Mouse (Mus musculus): ENCODE measurements around the gene Pgs1.
A peak's percentile ranks its signal among the peaks of the same experiment; 100 is the strongest.

Gene Pgs1

GRCm38 (mm10) chr11:118008144-118008805 lies 22.2 kb downstream of the Pgs1 start:
- TF ChIP-seq CTCF (conservative IDR thresholded peaks at IDR 0.05; ENCODE audit: low read length) (no peak), POU5F1 (IDR thresholded peaks at IDR 0.05; ENCODE audit: borderline replicate concordance, low read length) (no peak), NANOG (IDR thresholded peaks at IDR 0.05; ENCODE audit: borderline replicate concordance, low read length) (no peak; the same call in 1 of the 2 replicates)
- Histone ChIP-seq H3K36me3 (ENCODE audit: insufficient read depth, low read length) (peaks cover 85% of the 10 kb centered on the region), H3K27me3 (ENCODE audit: insufficient read depth, low read length) (no peaks in the 10 kb centered on the region), H3K4me3 (replicated peaks; ENCODE audit: low read length) (peak overlapping the region; percentile 71), H3K4me1 (replicated peaks; ENCODE audit: low read depth, low read length) (peaks cover 100% of the 10 kb centered on the region), H3K9me3 (ENCODE audit: low read length) (no peaks in the 10 kb centered on the region)

GRCm38 (mm10) chr11:118008843-118009242 lies 22.8 kb downstream of the Pgs1 start:
- Histone ChIP-seq H3K27me3 (ENCODE audit: insufficient read depth, low read length) (no peaks in the 10 kb centered on the region), H3K36me3 (ENCODE audit: insufficient read depth, low read length) (peaks cover 85% of the 10 kb centered on the region), H3K4me1 (replicated peaks; ENCODE audit: low read depth, low read length) (peaks cover 100% of the 10 kb centered on the region), H3K9me3 (ENCODE audit: low read length) (no peaks in the 10 kb centered on the region), H3K4me3 (replicated peaks; ENCODE audit: low read length) (peak overlapping the region; percentile 71)
- no peak for TF ChIP-seq POU5F1 (IDR thresholded peaks at IDR 0.05; ENCODE audit: borderline replicate concordance, low read length)
- no peak for TF ChIP-seq CTCF (conservative IDR thresholded peaks at IDR 0.05; ENCODE audit: low read length)
- TF ChIP-seq NANOG (IDR thresholded peaks at IDR 0.05; ENCODE audit: borderline replicate concordance, low read length) = no peak

GRCm38 (mm10) chr11:118009865-118010571 lies 23.9 kb downstream of the Pgs1 start:
- Histone ChIP-seq H3K4me3 (replicated peaks; ENCODE audit: low read length) (peak overlapping the region; percentile 71), H3K9me3 (ENCODE audit: low read length) (no peaks in the 10 kb centered on the region), H3K36me3 (ENCODE audit: insufficient read depth, low read length) (peaks cover 85% of the 10 kb centered on the region), H3K4me1 (replicated peaks; ENCODE audit: low read depth, low read length) (peaks cover 100% of the 10 kb centered on the region), H3K27me3 (ENCODE audit: insufficient read depth, low read length) (no peaks in the 10 kb centered on the region)
- TF ChIP-seq POU5F1 (IDR thresholded peaks at IDR 0.05; ENCODE audit: borderline replicate concordance, low read length) = no peak
- TF ChIP-seq NANOG (IDR thresholded peaks at IDR 0.05; ENCODE audit: borderline replicate concordance, low read length) = 0 out of 2 replicates have a peak, but pooled peaks have one; percentile 25
- no peak for TF ChIP-seq CTCF (conservative IDR thresholded peaks at IDR 0.05; ENCODE audit: low read length)

- peak overlapping the region; percentile 51 for H3K4me3 ChIP-seq (replicated peaks; ENCODE audit: low read length)
- H3K36me3 ChIP-seq (ENCODE audit: insufficient read depth, low read length) = peaks cover 88% of the 10 kb centered on the region
- TF ChIP-seq NANOG (IDR thresholded peaks at IDR 0.05; ENCODE audit: borderline replicate concordance, low read length) (no peak), CTCF (conservative IDR thresholded peaks at IDR 0.05; ENCODE audit: low read length) (no peak), POU5F1 (IDR thresholded peaks at IDR 0.05; ENCODE audit: borderline replicate concordance, low read length) (no peak)
- H3K27me3 ChIP-seq (ENCODE audit: insufficient read depth, low read length) = no peaks in the 10 kb centered on the region
- H3K9me3 ChIP-seq (ENCODE audit: low read length) = no peaks in the 10 kb centered on the region
- peaks cover 99% of the 10 kb centered on the region for H3K4me1 ChIP-seq (replicated peaks; ENCODE audit: low read depth, low read length)
Measured at GRCm38 (mm10) chr11:118012595-118012994, 26.5 kb downstream of the Pgs1 start.

- TF ChIP-seq POU5F1 (IDR thresholded peaks at IDR 0.05; ENCODE audit: borderline replicate concordance, low read length) = no peak
- TF ChIP-seq CTCF (conservative IDR thresholded peaks at IDR 0.05; ENCODE audit: low read length) = no peak
- no peak for TF ChIP-seq NANOG (IDR thresholded peaks at IDR 0.05; ENCODE audit: borderline replicate concordance, low read length)
- no peaks in the 10 kb centered on the region for H3K9me3 ChIP-seq (ENCODE audit: low read length)
Measured at GRCm38 (mm10) chr11:118013339-118013738, 27.2 kb downstream of the Pgs1 start.

GRCm38 (mm10) chr11:118014391-118014995 lies 28.4 kb downstream of the Pgs1 start:
- peak overlapping the region; percentile 43 for H3K4me3 ChIP-seq (replicated peaks; ENCODE audit: low read length)
- H3K36me3 ChIP-seq (ENCODE audit: insufficient read depth, low read length) = peaks cover 96% of the 10 kb centered on the region
- no peaks in the 10 kb centered on the region for H3K27me3 ChIP-seq (ENCODE audit: insufficient read depth, low read length)
- TF ChIP-seq NANOG (IDR thresholded peaks at IDR 0.05; ENCODE audit: borderline replicate concordance, low read length) = no peak
- TF ChIP-seq CTCF (conservative IDR thresholded peaks at IDR 0.05; ENCODE audit: low read length) = no peak
- TF ChIP-seq POU5F1 (IDR thresholded peaks at IDR 0.05; ENCODE audit: borderline replicate concordance, low read length) = no peak
- no peaks in the 10 kb centered on the region for H3K9me3 ChIP-seq (ENCODE audit: low read length)
- peaks cover 97% of the 10 kb centered on the region for H3K4me1 ChIP-seq (replicated peaks; ENCODE audit: low read depth, low read length)

More at GRCm38 (mm10) chr11:118013339-118013738, 27.2 kb downstream of the Pgs1 start:
- Histone ChIP-seq H3K36me3 (ENCODE audit: insufficient read depth, low read length) (peaks cover 96% of the 10 kb centered on the region), H3K27me3 (ENCODE audit: insufficient read depth, low read length) (no peaks in the 10 kb centered on the region), H3K4me3 (replicated peaks; ENCODE audit: low read length) (peak overlapping the region; percentile 51), H3K4me1 (replicated peaks; ENCODE audit: low read depth, low read length) (peaks cover 97% of the 10 kb centered on the region)

- H3K36me3 ChIP-seq (ENCODE audit: insufficient read depth, low read length) = peaks cover 99% of the 10 kb centered on the region
- H3K9me3 ChIP-seq (ENCODE audit: low read length) = no peaks in the 10 kb centered on the region
- peaks cover 95% of the 10 kb centered on the region for H3K4me1 ChIP-seq (replicated peaks; ENCODE audit: low read depth, low read length)
- H3K27me3 ChIP-seq (ENCODE audit: insufficient read depth, low read length) = no peaks in the 10 kb centered on the region
- 0 out of 2 replicates have a peak overlapping the region, but pooled peaks have one; percentile 3 for H3K4me3 ChIP-seq (replicated peaks; ENCODE audit: low read length)
- no peak for TF ChIP-seq POU5F1 (IDR thresholded peaks at IDR 0.05; ENCODE audit: borderline replicate concordance, low read length)
- TF ChIP-seq CTCF (conservative IDR thresholded peaks at IDR 0.05; ENCODE audit: low read length) = no peak
- TF ChIP-seq NANOG (IDR thresholded peaks at IDR 0.05; ENCODE audit: borderline replicate concordance, low read length) = no peak
Measured at GRCm38 (mm10) chr11:118015381-118016145, 29.5 kb downstream of the Pgs1 start.

Measured in E14TG2a.4 (cell line).